Mouse (Mus musculus): Measurements from ENCODE around the gene Cadm4.

DNA sequence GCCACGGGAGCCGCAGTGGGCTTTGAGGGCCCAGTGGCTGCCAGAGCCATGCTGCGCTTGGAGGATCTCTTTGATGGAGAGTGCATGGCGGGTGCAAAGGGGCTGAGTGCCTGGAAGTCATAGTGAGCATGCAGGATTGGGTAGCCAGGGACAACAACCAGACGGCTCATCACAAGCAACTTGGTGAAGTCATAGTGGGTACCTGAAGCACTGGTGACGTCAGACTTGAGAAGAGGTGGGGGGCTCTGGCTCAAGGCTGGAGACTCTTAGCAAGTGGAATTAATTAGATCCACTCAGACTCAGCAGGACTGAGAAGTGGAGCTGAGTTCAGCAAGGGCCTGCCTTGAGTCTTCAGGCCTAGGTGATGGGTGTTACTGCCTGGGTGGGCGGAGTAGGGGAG, 30.5 kb downstream of the Cadm4 start, which contains the start of gene AC161166.1:
- TF ChIP-seq CTCF (IDR thresholded peaks at IDR 0.05; ENCODE audit: low read depth, low read length) (no peak), POLR2A (IDR thresholded peaks at IDR 0.05; ENCODE audit: extremely low read depth, insufficient read depth, low read length) (no peak)

Measured in liver, adult 2 months (tissue).